Mouse (Mus musculus) urinary bladder, postnatal 36 days (tissue): Measurements from ENCODE around the gene Olfr1555-ps1.
"Not testable (repeated sequence)": the region's sequence is repeated elsewhere in the genome, so short reads cannot be mapped to it uniquely, and the experiment has no call there.

Experiments
- DNase-seq, 2 experiments: peaks; one replicate each; pipeline ENCODE4 v3.0.0; 2022; ENCODE audit warnings: low spot score in 2 of 2, mixed read lengths in 1 of 2

Gene Olfr1555-ps1

DNA sequence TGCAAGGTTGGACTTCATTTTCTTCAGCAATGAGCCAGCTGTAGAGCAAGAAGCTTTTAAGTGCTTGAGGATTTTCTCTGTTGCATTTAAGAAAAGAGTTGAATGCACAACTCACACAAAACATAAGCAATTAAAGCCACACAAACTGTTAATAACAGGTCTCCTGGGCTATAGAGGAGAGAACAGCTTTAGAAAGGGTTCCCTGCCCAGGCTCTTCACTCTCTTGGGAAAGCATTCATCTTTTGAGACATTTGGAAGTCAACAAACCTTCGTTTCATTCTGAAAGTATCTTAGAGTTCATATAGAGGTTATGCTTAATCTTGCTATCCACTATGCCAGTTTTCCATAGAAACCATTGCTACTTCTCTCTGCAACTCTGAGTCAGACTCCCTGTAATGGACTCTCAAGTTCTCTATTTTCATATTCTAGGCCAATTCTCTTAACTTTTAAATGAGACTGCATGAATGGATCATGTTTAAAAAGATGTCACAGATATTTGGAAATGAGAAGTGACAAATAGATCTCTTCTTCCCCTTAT lies at the start of gene Olfr1555-ps1:
TSS of gene Olfr1555-ps1 (minus strand) at position 51 of the 538 bp plus-strand sequence.
- DNase-seq: not testable (repeated sequence)

DNA sequence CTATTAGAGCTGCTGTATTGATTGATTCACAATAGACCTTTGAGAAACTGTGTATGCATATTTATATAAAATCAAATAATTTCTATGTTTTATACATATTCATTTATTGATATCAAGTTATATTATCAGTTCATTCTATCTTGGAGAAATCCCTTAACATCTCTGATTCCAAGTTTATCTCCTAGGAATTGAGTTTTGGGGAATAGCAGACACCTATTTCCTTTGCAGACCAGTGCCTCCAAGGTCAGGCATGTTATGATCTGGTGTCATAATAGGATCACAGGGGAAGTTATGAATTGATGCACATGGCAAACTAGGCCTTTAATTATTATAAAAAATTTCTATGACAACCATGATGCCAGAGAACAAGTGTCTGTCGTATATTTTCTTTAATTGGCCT lies 30.4 kb upstream of the Olfr1555-ps1 start, which contains the start of gene Olfr1431:
TSS of gene Olfr1431 (plus strand) at position 301 of the 400 bp plus-strand sequence.
- DNase-seq: no peak

DNA sequence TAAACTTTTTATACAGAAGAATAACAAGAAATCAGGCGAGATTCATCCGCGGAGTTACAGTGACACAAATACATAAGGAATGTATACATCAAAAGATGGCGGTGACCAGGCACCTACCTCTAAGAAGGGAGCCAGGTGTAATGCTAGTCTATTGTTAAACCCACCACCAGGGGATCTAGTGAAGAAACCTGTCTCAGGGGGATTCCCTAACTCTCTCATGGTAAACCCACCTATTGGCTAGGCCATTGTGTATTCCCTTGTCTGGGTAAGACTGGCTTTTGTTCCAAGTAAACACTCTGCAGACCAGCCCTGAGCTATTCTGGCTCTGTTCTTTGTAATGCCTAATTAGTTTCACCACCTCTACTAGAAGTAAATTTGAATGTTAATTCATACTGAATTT lies 29.2 kb upstream of the Olfr1555-ps1 start:
- not testable (repeated sequence) for DNase-seq

DNA sequence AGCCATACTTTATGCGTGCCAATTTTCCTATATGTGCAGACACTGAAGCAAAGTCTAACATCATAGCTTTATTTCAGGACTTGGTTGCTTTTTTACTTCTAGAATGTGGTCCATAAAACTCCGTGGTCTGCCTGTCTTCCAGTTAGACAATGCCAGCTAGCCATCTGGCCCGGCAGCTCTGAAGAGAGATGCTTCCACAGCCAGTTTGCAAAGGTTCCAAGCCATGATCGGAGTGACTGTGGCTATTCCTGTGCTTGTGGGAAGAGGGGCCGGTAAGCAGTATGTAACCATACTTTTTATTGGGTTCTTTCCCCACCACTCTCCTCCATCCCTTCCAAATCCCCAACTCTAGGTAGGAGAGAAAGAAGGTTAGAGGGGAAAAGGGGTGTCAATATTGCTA lies 5.5 kb upstream of the Olfr1555-ps1 start:
- DNase-seq: not testable (repeated sequence)

DNA sequence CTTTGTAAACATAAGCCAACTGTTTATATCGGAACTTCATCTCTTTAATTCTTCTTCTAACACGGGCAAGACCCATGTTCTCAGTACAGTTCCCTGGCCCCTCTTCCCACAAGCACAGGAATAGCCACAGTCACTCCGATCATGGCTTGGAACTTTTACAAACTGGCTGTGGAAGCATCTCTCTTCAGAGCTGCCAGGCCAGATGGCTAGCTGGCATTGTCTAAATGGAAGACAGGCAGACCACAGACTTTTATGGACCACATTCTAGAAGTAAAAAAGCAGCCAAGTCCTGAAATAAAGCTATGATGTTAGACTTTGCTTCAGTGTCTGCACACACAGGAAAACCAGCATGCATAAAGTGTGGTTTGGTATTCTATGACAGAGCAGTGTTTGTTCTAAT lies 24.5 kb downstream of the Olfr1555-ps1 start:
- DNase-seq: no peak

DNA sequence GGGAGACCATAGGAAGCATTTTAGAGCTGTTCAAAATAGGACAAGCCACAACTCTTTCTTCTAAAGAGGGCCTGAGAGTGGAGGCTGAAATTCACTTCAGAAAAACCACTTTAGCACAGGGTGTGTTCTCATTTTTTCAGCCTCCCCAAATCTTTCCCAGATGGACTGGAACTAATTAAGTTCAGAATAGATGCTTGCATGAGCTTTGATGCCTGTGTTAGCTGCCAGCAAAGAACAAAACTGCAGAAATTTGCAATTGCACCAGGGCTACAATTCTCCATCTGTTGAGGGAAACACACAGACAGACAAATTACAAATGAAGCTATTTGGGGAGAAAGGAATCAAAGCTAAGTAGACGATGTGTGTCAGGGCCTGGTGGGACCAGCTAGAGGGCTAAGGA lies 26.6 kb downstream of the Olfr1555-ps1 start:
- DNase-seq: no peak

DNA sequence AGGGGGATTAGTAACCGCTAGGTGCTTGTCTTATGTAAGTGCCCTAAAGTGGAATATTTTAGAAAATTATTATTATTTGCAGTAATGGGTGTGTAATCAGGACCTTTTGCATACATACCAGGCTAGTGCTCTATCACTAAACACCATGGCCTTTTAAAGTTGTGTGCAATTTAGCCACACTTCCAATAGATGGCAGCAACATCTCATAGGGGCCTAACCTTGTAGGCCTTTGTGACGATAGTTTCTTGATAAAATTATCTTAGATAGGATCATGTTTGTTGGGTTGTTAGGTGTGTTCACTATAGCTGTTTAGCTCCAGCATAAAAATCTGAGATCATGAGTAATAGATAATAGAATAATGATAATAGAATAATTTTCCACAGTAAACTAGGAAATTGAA lies 35.6 kb downstream of the Olfr1555-ps1 start:
- no peak for DNase-seq

DNA sequence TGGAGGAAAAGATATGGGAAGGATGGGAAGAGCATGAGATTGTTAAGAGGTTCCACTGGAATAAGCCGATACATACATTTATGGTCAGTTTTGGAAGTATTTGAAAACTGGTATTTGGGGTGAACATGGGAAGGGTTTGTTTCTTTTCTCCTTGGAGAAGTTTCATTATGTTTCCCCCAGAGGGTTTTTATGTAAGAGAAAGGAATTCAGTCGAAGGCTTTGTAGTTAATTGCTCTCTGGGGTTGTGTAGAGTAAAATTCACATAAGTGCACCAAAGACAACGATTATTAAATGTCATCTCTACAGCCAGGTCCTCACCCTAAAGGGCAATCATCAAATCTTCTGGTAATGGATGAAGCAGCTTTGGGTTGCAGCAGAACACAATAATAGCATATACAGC lies 46.8 kb downstream of the Olfr1555-ps1 start, which contains the start of gene Olfr76:
TSS of gene Olfr76 (minus strand) at position 101 of the 400 bp plus-strand sequence.
- no peak for DNase-seq

DNA sequence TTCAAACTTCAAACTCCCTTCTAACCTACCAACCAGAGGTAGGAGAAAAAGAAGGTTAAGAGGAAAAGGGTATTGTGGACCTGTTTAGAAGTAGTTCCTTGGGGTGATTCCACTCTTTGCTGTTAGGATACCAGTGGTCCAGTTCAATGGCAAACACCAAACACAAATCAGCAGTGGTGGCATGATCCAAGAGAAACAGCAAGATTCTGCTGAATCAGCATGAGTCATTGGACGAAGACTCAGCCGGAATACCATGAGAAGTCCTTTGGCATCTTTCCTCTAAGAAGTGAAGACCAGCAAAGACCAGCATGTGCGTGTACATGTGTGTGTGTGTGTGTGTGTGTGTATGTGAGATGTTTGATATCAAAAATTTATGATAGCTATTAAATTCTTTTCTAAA lies 53.4 kb downstream of the Olfr1555-ps1 start:
- DNase-seq: no peak

DNA sequence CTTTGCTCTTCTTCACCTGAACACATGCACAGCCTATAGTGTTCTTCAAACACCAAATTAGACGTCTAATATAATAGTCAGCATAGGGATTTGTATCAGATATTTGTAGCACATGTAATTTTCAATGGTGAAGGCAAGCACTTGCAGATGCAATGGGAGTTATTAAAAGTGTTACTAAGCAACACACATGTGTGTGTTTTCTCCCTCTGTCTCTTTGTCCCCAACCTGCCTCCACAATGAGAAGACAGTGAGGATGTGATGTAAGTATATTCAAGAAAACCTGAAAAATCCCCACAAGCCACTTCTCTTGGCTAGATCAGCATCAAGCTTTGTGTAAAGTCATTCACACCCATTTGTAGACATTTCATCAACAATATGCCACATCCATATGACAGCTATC lies 54.1 kb downstream of the Olfr1555-ps1 start, which contains the start of gene Olfr1428:
TSS of gene Olfr1428 (minus strand) at position 101 of the 400 bp plus-strand sequence.
- DNase-seq: no peak
